Mouse (Mus musculus): ENCODE data around the gene Afmid. TPM values are rescaled to one million over a fixed set of nuclear protein-coding genes. Genes with fewer than 3 reads are reported as not detected.
A peak's percentile ranks its signal among the peaks of the same experiment; 100 is the strongest.
"Not testable (repeated sequence)": the region's sequence is repeated elsewhere in the genome, so short reads cannot be mapped to it uniquely, and the experiment has no call there.

Gene Afmid
- total RNA-seq, 2 experiments from 2014 or later, result 0.70 to 9.4 TPM

- ATAC-seq (replicated peaks; ENCODE audit: low FRiP score, low TSS enrichment, poor library complexity, severe bottlenecking), result no peak
Observed at GRCm38 (mm10) chr11:117821868-117822267, 3.9 kb upstream of the Afmid start.

- ATAC-seq (replicated peaks; ENCODE audit: low FRiP score, low TSS enrichment, poor library complexity, severe bottlenecking), result no peak
Observed at GRCm38 (mm10) chr11:117822728-117823241, 2.9 kb upstream of the Afmid start.

GRCm38 (mm10) chr11:117823411-117823810, 2.3 kb upstream of the Afmid start:
- no peak for ATAC-seq (replicated peaks; ENCODE audit: low FRiP score, low TSS enrichment, poor library complexity, severe bottlenecking)

GRCm38 (mm10) chr11:117824060-117824969, 1.4 kb upstream of the Afmid start:
- ATAC-seq (replicated peaks; ENCODE audit: low FRiP score, low TSS enrichment, poor library complexity, severe bottlenecking), result 0 out of 2 replicates have a peak, but pooled peaks have one; percentile 18

- ATAC-seq (replicated peaks; ENCODE audit: low FRiP score, low TSS enrichment, poor library complexity, severe bottlenecking), result no peak
Observed at GRCm38 (mm10) chr11:117826164-117826563, 440 bp downstream of the Afmid start.

GRCm38 (mm10) chr11:117826916-117827315, 1.2 kb downstream of the Afmid start:
- ATAC-seq (replicated peaks; ENCODE audit: low FRiP score, low TSS enrichment, poor library complexity, severe bottlenecking), result no peak

GRCm38 (mm10) chr11:117827386-117827785, 1.7 kb downstream of the Afmid start:
- no peak for ATAC-seq (replicated peaks; ENCODE audit: low FRiP score, low TSS enrichment, poor library complexity, severe bottlenecking)

GRCm38 (mm10) chr11:117828149-117828887, 2.6 kb downstream of the Afmid start:
- no peak for ATAC-seq (replicated peaks; ENCODE audit: low FRiP score, low TSS enrichment, poor library complexity, severe bottlenecking)

- ATAC-seq (replicated peaks; ENCODE audit: low FRiP score, low TSS enrichment, poor library complexity, severe bottlenecking), result peak; percentile 60
Observed at GRCm38 (mm10) chr11:117828888-117829604, 3.3 kb downstream of the Afmid start.

GRCm38 (mm10) chr11:117829671-117830215, 4.0 kb downstream of the Afmid start:
- ATAC-seq (replicated peaks; ENCODE audit: low FRiP score, low TSS enrichment, poor library complexity, severe bottlenecking), result no peak

GRCm38 (mm10) chr11:117830401-117830800, 4.7 kb downstream of the Afmid start:
- ATAC-seq (replicated peaks; ENCODE audit: low FRiP score, low TSS enrichment, poor library complexity, severe bottlenecking), result peak; percentile 16

GRCm38 (mm10) chr11:117832086-117832969, 6.6 kb downstream of the Afmid start:
- ATAC-seq (replicated peaks; ENCODE audit: low FRiP score, low TSS enrichment, poor library complexity, severe bottlenecking), result peak; percentile 50

GRCm38 (mm10) chr11:117833509-117833908, 7.8 kb downstream of the Afmid start:
- not testable (repeated sequence) for ATAC-seq (replicated peaks; ENCODE audit: low FRiP score, low TSS enrichment, poor library complexity, severe bottlenecking)

- ATAC-seq (replicated peaks; ENCODE audit: low FRiP score, low TSS enrichment, poor library complexity, severe bottlenecking), result no peak
Observed at GRCm38 (mm10) chr11:117834086-117834485, 8.4 kb downstream of the Afmid start.

GRCm38 (mm10) chr11:117836306-117836705, 10.6 kb downstream of the Afmid start:
- ATAC-seq (replicated peaks; ENCODE audit: low FRiP score, low TSS enrichment, poor library complexity, severe bottlenecking), result 0 out of 2 replicates have a peak, but pooled peaks have one; percentile 12

GRCm38 (mm10) chr11:117838572-117838971, 12.8 kb downstream of the Afmid start:
- peak; percentile 92 for ATAC-seq (replicated peaks; ENCODE audit: low FRiP score, low TSS enrichment, poor library complexity, severe bottlenecking)

GRCm38 (mm10) chr11:117839021-117839420, 13.3 kb downstream of the Afmid start:
- ATAC-seq (replicated peaks; ENCODE audit: low FRiP score, low TSS enrichment, poor library complexity, severe bottlenecking), result peak; percentile 14; the same call in 1 of the 2 replicates

GRCm38 (mm10) chr11:117840910-117841309, 15.2 kb downstream of the Afmid start:
- no peak for ATAC-seq (replicated peaks; ENCODE audit: low FRiP score, low TSS enrichment, poor library complexity, severe bottlenecking)
